Mouse (Mus musculus) thymus, postnatal 0 days (tissue): Measurements from ENCODE around the gene Hist1h2af. TPM values are rescaled to one million over a fixed set of nuclear protein-coding genes. Genes with fewer than 3 reads are reported as not detected.
"Not testable (repeated sequence)": the region's sequence is repeated elsewhere in the genome, so short reads cannot be mapped to it uniquely, and the experiment has no call there.

Experiments
- DNase-seq: peaks from one replicate; pipeline ENCODE4 v3.0.0-alpha.2; 2015; ENCODE audit warnings: low spot score
- polyA plus RNA-seq: library from polyadenylated mRNA; unstranded; fragments of >200 nt; fragmentation: Nextera tagmentation; extraction: Ambion mirVana; gene quantifications from 2 replicates; pipeline ENCODE4 v1.2.1, GENCODE M21; 2015

Hist1h2af gene
- polyA plus RNA-seq, 1 experiment from 2014 or later: 49.5 TPM

DNA sequence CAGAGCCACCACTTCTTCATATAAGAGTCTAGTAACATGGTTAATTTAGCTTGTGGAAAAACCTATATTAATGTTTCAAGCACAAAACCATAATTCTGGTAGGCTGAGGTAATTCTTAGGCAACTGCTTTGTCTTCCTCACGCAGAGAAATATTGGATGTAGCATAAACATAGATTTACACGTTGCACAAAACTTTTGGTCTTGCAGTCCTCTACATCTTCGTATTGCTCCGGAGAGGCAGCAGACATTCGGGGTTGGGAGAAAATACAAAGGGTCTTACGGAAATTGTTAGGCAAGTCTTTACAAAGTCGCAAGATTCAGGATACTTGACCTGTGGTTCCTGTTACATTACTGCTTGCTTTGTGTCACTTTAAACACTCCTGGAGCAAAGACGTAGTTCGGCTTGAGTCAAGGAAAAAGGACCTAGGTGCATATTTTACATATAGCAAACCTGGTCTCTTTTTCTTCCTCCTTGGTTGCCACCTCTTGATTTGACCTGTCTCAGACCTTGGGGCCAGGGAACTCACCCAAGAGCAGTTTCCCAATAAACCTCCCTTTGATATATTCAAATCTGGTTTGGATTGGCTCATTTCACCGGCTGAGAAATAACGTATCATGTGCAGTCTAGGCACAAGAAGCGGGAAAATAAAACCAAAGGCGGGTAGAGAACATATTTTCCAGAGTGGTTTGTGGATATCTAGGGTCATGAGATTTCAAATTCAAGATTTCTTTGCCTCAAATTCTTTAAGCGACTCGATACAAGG is 844 bp downstream of the Hist1h2af start:
- DNase-seq: peak; percentile 39

- DNase-seq: peak; percentile 96
Observed at GRCm38 (mm10) chr13:23535137-23536075, 1.7 kb downstream of the Hist1h2af start, which contains the start of gene Hist1h3g. Hist1h3g (plus strand) TSS chr13:23535422.

GRCm38 (mm10) chr13:23536076-23536822 is 2.5 kb downstream of the Hist1h2af start:
- no peak for DNase-seq

- DNase-seq: no peak
Observed at GRCm38 (mm10) chr13:23537006-23537710, 3.5 kb downstream of the Hist1h2af start.

DNA sequence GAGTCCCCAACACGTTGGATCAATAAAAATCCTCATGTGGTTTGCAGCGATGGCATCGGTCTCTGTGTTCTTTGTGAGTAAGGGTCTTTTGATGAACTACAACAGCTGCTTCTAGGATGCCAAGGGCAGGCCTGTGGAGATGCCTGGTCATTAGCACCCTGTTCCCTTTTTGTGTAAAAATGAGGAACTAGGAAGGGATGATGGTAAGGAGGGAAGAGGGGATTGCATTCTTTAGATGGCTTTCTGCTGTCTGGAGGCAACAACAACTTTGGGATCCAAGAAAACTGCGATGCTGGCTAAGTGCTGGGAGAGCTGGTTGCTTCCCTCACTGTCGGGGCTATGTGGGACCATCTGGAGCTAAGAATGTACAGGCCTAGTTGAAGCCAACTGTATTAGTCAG is 4.5 kb downstream of the Hist1h2af start:
- no peak for DNase-seq

DNA sequence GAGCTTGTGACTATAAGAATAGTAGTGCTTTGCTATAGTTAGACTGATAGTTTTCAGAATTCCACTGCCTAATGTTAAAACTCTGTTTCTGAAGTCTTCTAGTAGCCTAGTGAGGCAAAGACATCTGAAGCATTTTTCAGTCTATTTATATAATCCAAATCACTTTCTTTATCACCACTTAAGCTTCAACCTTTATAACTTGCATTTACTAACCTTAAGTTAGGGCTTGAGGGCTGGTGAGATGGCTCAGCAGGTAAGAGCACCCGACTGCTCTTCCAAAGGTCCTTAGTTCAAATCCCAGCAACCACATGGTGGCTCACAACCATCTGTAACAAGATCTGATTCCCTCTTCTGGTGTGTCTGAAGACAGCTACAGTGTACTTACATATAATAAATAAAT is 6.1 kb downstream of the Hist1h2af start:
- DNase-seq: not testable (repeated sequence)

DNA sequence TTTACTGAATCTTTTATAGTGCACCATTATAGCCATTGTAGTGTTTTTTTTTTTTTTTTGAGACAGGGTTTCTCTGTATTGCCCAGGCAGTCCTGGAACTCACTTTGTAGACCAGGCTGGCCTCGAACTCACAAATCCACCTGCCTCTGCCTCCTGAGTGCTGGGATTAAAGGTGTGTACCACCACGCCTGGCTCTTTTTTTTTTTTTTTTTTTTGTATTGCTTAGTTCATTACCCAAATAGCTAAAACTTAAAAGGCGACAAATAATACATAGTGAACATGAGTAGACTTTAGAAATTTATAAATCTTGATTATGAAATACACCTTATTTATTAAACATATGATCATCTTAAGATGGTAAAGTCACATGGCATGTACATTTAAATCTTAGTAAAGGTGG is 7.8 kb downstream of the Hist1h2af start:
- no peak for DNase-seq

DNA sequence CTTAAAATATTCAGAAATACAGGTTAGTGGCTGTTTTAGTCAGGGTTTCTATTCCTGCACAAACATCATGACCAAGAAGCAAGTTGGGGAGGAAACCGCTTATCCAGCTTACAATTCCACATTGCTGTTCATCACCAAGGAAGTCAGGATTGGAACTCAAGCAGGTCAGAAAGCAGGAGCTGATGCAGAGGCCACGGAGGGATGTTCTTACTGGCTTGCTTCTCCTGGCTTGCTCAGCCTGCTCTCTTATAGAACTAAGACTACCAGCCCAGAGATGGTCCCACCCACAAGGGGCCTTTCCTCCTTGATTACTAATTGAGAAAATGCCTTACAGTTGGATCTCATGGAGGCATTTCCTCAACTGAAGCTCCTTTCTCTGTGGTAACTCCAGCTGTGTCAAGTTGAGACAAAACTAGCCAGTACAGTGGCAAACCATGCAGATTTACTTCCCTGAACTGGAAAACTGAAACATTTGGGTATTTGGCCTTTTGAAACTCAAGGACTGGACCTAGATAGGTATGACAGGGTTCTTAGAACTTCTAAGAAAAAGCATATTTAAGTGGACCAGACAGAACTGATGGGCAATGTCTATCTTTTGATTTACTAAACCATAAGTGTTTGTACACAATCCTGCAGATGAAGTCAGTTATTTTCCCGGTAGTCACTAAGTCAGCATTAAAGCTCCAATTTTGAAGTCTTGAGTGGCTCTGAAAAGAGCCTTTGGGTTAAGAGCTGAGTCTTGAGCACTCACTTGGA is 8.7 kb downstream of the Hist1h2af start:
- peak; percentile 40 for DNase-seq

- DNase-seq: peak; percentile 95
Observed at GRCm38 (mm10) chr13:23542999-23543607, 9.4 kb downstream of the Hist1h2af start, which contains the start of gene Hist1h2bh. Hist1h2bh (minus strand) TSS chr13:23543392.

- peak; percentile 95 for DNase-seq
Observed at GRCm38 (mm10) chr13:23543965-23544786, 10.5 kb downstream of the Hist1h2af start, which contains the start of gene Hist1h3f. Hist1h3f (plus strand) TSS chr13:23544052.

GRCm38 (mm10) chr13:23544787-23545120 is 11.0 kb downstream of the Hist1h2af start:
- DNase-seq: not testable (repeated sequence)

DNA sequence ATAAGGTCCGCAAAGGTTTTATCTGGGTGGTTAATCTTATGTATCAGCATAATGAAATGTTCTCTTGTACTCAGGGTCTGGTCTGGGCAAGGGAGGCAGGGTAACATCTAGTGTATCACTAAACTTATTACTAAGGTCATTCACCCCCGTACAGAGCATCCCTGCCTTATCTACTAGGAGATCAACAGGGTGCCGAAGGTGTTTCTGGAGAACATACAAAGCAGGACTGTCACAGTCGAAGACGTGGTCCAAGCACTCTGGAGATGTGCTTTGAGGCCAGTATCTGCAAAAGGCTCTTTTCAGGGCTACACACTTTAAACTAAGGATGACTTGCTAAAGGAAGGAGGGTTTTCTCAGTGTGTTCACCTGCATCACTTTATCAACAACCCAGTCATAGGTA is 13.0 kb downstream of the Hist1h2af start:
- DNase-seq: no peak

DNA sequence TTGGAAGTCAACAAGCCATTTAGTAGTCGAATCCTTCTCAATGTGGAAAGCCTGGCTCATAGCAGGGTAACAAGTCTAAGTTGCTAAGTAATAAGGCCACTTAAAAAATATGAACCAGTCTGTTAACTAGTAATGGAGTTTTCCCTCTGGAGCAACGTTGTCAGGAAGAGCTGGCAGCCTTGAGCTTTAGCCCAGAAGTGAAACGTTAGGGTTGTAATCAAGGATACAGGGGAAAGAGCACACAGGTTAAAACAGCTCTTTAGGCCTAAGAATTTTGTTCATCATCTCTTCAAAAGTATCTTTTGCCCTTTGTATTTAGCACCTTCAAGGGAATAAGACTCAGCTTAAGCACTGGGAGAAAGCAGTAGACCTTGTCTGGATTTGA is 17.0 kb downstream of the Hist1h2af start:
- DNase-seq: peak; percentile 33

GRCm38 (mm10) chr13:23551146-23551834 is 17.6 kb downstream of the Hist1h2af start, which contains the start of gene Hist1h4f:
Hist1h4f (minus strand) TSS chr13:23551648.
- peak; percentile 93 for DNase-seq

DNA sequence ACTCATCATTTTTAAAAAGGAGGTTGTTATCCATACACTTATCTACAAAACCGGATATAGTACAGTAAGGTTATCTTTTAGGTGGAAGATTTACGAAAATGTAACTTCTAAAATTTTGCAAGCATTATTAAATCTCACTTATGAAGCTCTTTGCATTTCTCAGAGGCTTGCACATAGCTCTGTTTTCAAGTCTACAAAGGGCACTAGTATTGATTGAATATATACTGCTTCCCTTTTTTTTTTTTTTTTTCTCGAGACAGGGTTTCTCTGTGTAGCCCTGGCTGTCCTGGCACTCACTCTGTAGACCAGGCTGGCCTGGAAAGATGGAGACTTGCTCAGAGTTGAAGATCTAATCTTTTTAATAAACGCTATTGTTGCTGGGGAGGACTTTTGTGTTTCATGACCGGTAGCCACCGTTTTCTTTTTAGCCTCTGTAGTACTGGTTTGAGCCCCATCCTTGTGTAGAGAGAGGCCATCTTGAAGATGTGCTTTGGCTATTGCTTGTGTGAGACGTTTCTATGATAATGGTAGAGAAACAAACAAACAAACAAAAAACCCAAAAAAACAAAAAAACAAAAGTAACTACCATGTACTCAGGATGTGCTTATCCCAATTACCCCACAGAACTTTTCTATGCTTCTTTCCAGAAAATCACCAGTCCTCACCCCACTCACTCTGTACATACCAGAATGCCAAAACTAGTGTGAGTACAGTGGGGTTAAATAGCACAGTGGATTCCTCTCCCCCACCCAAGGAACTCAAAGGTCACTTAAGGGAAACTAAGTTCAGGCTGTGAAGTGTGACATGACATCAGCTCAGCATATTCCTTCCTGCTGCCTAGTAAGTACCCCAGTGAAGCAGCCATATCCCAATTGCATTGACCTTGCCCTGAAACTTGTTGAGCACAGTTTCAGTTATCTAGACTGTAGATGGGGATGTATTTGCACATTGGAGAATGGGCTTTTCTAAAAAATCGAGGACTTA is 18.5 kb downstream of the Hist1h2af start:
- no peak for DNase-seq

DNA sequence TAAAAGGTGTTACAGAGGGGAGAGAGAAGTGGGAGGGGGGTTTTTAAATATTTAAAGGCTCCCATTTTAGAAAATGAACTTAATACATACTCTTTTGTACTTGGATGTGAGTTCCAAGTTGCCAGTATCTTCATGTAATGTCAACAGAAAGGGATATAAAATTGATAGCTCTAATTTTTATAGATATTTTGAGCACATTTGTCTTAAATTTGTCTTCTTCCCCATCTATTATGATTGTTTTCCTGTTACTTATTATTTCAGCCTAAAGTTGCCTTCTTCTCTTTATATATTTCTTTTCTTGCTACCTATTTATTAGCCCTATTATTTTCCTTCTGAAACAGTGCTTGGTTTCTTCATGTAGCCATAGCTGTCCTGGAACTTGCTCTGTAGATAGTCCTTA is 19.3 kb downstream of the Hist1h2af start, which contains the start of gene Hist1h1d:
Hist1h1d (plus strand) TSS at position 301 of the 400 bp plus-strand sequence.
- DNase-seq: no peak

- DNase-seq: no peak
Observed at GRCm38 (mm10) chr13:23554393-23554792, 20.7 kb downstream of the Hist1h2af start.
